Mouse (Mus musculus): Measurements from ENCODE around the gene Gm8005.
"Not testable (repeated sequence)": the region's sequence is repeated elsewhere in the genome, so short reads cannot be mapped to it uniquely, and the experiment has no call there.

The Gm8005 gene

DNA sequence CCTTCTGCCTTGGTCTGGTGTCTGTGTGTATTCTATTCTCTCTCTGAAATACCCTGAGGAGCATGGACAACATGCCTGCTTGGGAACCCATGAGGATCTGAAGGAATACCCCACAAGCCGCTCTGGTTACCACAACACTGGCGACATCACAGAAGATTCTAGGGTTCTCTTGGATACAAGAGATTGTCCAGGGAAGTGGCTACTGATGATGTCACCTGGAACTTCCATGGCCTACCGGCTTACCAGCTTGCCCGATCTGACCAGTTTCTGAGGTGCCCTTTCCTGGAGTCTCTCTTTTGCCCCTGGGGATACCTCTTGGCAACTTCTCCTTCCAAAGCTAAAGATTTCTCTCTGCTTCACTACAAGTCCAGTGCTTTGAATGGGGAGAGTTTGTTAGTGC lies at the start of gene Gm8005:
TSS of gene Gm8005 (minus strand) at position 101 of the 400 bp plus-strand sequence.
- DNase-seq = not testable (repeated sequence)

DNA sequence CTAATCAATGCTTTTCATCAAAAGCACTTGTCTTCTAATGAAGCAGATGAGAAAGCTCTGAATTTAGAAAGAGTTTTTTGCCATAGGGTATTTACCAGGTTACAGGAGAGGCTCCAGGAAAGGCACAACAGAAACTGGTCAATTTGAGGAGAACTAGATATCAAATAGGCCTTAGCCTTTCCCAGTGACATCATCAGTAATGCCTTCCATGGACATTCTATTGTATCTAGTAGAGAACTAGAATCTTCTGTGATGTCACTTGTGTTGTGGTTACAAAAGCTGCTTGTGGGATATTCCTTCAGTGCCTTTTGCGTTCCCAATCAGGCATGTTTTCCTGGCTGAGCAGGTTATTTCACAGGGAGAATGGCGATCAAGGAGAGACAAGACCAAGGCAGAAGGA lies 24.1 kb upstream of the Gm8005 start, which contains the start of gene Gm8011:
TSS of gene Gm8011 (plus strand) at position 301 of the 400 bp plus-strand sequence.
- not testable (repeated sequence) for DNase-seq
